Mouse (Mus musculus): Measurements from ENCODE around the gene Lzts2. TPM values are rescaled to one million over a fixed set of nuclear protein-coding genes. Genes with fewer than 3 reads are reported as not detected.

The Lzts2 gene
- polyA plus RNA-seq, 1 experiment from 2014 or later, result 105 TPM

- Histone ChIP-seq H3K36me3 (peaks cover 74% of the 10 kb centered on the region), H3K4me2 (no peak overlapping the region), H3K4me3 (replicated peaks) (no peak overlapping the region), H3K4me1 (replicated peaks) (peaks cover 18% of the 10 kb centered on the region), H3K9me3 (no peaks in the 10 kb centered on the region), H3K27me3 (no peaks in the 10 kb centered on the region), H3K9ac (replicated peaks) (no peak overlapping the region), H3K27ac (no peak overlapping the region)
- no peak for ATAC-seq (ENCODE audit: insufficient number of reproducible peaks, insufficient read depth, low FRiP score, low TSS enrichment, low read depth)
- WGBS, result 85% methylated on average over 7 of the region's 7 CpGs
Measured at GRCm38 (mm10) chr19:45003740-45004516, 10.3 kb upstream of the Lzts2 start.

GRCm38 (mm10) chr19:45005444-45005843 is 8.8 kb upstream of the Lzts2 start, which contains the start of gene Twnk:
TSS of gene Twnk (plus strand) at chr19:45005663.
- Histone ChIP-seq H3K27me3 (no peaks in the 10 kb centered on the region), H3K9me3 (no peaks in the 10 kb centered on the region), H3K36me3 (peaks cover 71% of the 10 kb centered on the region), H3K4me1 (replicated peaks) (peaks cover 21% of the 10 kb centered on the region), H3K9ac (replicated peaks) (peak within 1 kb of the TSS; percentile 76), H3K27ac (peak within 1 kb of the TSS; percentile 75), H3K4me2 (peak within 1 kb of the TSS; percentile 97), H3K4me3 (replicated peaks) (peak within 1 kb of the TSS; percentile 72)
- WGBS, result 13% methylated on average over 16 of the region's 16 CpGs
- ATAC-seq (ENCODE audit: insufficient number of reproducible peaks, insufficient read depth, low FRiP score, low TSS enrichment, low read depth), result no peak

GRCm38 (mm10) chr19:45005957-45006712 is 8.1 kb upstream of the Lzts2 start, which contains the start of gene Mrpl43:
TSS of gene Mrpl43 (minus strand) at chr19:45006442.
- Histone ChIP-seq H3K9me3 (no peaks in the 10 kb centered on the region), H3K27ac (peak within 1 kb of the TSS; percentile 75), H3K4me3 (replicated peaks) (peak within 1 kb of the TSS; percentile 72), H3K27me3 (no peaks in the 10 kb centered on the region), H3K36me3 (peaks cover 71% of the 10 kb centered on the region), H3K4me1 (replicated peaks) (peaks cover 21% of the 10 kb centered on the region), H3K9ac (replicated peaks) (peak within 1 kb of the TSS; percentile 76), H3K4me2 (peak within 1 kb of the TSS; percentile 97)
- ATAC-seq (ENCODE audit: insufficient number of reproducible peaks, insufficient read depth, low FRiP score, low TSS enrichment, low read depth), result peak; percentile 89
- under 1% methylated on average over 82 of the region's 82 CpGs for WGBS

GRCm38 (mm10) chr19:45007021-45007420 is 7.2 kb upstream of the Lzts2 start:
- H3K36me3 ChIP-seq, result peaks cover 71% of the 10 kb centered on the region
- H3K4me3 ChIP-seq (replicated peaks), result peak overlapping the region; percentile 72
- H3K9ac ChIP-seq (replicated peaks), result peak overlapping the region; percentile 76
- WGBS, result 49% methylated on average over 17 of the region's 17 CpGs
- peak overlapping the region; percentile 97 for H3K4me2 ChIP-seq
- peaks cover 21% of the 10 kb centered on the region for H3K4me1 ChIP-seq (replicated peaks)
- H3K27ac ChIP-seq, result peak overlapping the region; percentile 75
- ATAC-seq (ENCODE audit: insufficient number of reproducible peaks, insufficient read depth, low FRiP score, low TSS enrichment, low read depth), result no peak
- no peaks in the 10 kb centered on the region for H3K9me3 ChIP-seq
- no peaks in the 10 kb centered on the region for H3K27me3 ChIP-seq

GRCm38 (mm10) chr19:45007425-45008191 is 6.6 kb upstream of the Lzts2 start:
- 91% methylated on average over 20 of the region's 20 CpGs for WGBS
- Histone ChIP-seq H3K9ac (replicated peaks) (peak overlapping the region; percentile 76; the same call in 1 of the 2 replicates), H3K4me1 (replicated peaks) (peaks cover 26% of the 10 kb centered on the region), H3K4me2 (peak overlapping the region; percentile 97), H3K36me3 (peaks cover 67% of the 10 kb centered on the region), H3K9me3 (no peaks in the 10 kb centered on the region), H3K27ac (no peak overlapping the region), H3K27me3 (no peaks in the 10 kb centered on the region), H3K4me3 (replicated peaks) (peak overlapping the region; percentile 72)
- ATAC-seq (ENCODE audit: insufficient number of reproducible peaks, insufficient read depth, low FRiP score, low TSS enrichment, low read depth), result no peak

GRCm38 (mm10) chr19:45010646-45011045 is 3.6 kb upstream of the Lzts2 start:
- WGBS, result 89% methylated on average over 4 of the region's 4 CpGs
- H3K27ac ChIP-seq, result no peak overlapping the region
- no peak overlapping the region for H3K4me3 ChIP-seq (replicated peaks)
- H3K36me3 ChIP-seq, result peaks cover 41% of the 10 kb centered on the region
- H3K27me3 ChIP-seq, result no peaks in the 10 kb centered on the region
- no peak overlapping the region for H3K9ac ChIP-seq (replicated peaks)
- no peaks in the 10 kb centered on the region for H3K9me3 ChIP-seq
- H3K4me1 ChIP-seq (replicated peaks), result peaks cover 42% of the 10 kb centered on the region
- H3K4me2 ChIP-seq, result no peak overlapping the region
- no peak for ATAC-seq (ENCODE audit: insufficient number of reproducible peaks, insufficient read depth, low FRiP score, low TSS enrichment, low read depth)

GRCm38 (mm10) chr19:45012219-45012618 is 2.0 kb upstream of the Lzts2 start:
- Histone ChIP-seq H3K4me3 (replicated peaks) (no peak overlapping the region), H3K27me3 (no peaks in the 10 kb centered on the region), H3K9me3 (no peaks in the 10 kb centered on the region), H3K4me1 (replicated peaks) (peaks cover 52% of the 10 kb centered on the region), H3K4me2 (0 out of 2 replicates have a peak overlapping the region, but pooled peaks have one; percentile 10), H3K9ac (replicated peaks) (no peak overlapping the region; the same call in 1 of the 2 replicates), H3K27ac (peak overlapping the region; percentile 98), H3K36me3 (peaks cover 41% of the 10 kb centered on the region)
- 70% methylated on average over 8 of the region's 8 CpGs for WGBS
- no peak for ATAC-seq (ENCODE audit: insufficient number of reproducible peaks, insufficient read depth, low FRiP score, low TSS enrichment, low read depth)

GRCm38 (mm10) chr19:45012636-45013035 is 1.6 kb upstream of the Lzts2 start:
- Histone ChIP-seq H3K27me3 (no peaks in the 10 kb centered on the region), H3K4me3 (replicated peaks) (no peak overlapping the region), H3K4me1 (replicated peaks) (peaks cover 48% of the 10 kb centered on the region), H3K27ac (peak overlapping the region; percentile 98), H3K9ac (replicated peaks) (no peak overlapping the region; the same call in 1 of the 2 replicates), H3K36me3 (peaks cover 41% of the 10 kb centered on the region), H3K9me3 (no peaks in the 10 kb centered on the region), H3K4me2 (0 out of 2 replicates have a peak overlapping the region, but pooled peaks have one; percentile 10)
- ATAC-seq (ENCODE audit: insufficient number of reproducible peaks, insufficient read depth, low FRiP score, low TSS enrichment, low read depth), result no peak
- 35% methylated on average over 6 of the region's 6 CpGs for WGBS

GRCm38 (mm10) chr19:45013581-45014225 is 511 bp upstream of the Lzts2 start:
- Histone ChIP-seq H3K4me2 (peak overlapping the region; percentile 83), H3K4me1 (replicated peaks) (peaks cover 49% of the 10 kb centered on the region)

GRCm38 (mm10) chr19:45014981-45015402 is 778 bp downstream of the Lzts2 start:
- Histone ChIP-seq H3K4me3 (replicated peaks) (peak overlapping the region; percentile 75), H3K9ac (replicated peaks) (peak overlapping the region; percentile 93), H3K27me3 (no peaks in the 10 kb centered on the region), H3K27ac (peak overlapping the region; percentile 98), H3K4me2 (peak overlapping the region; percentile 83), H3K4me1 (replicated peaks) (peaks cover 59% of the 10 kb centered on the region), H3K36me3 (peaks cover 22% of the 10 kb centered on the region), H3K9me3 (no peaks in the 10 kb centered on the region)
- WGBS, result under 1% methylated on average over 25 of the region's 25 CpGs
- ATAC-seq (ENCODE audit: insufficient number of reproducible peaks, insufficient read depth, low FRiP score, low TSS enrichment, low read depth), result peak; percentile 5; the same call in 1 of the 2 replicates

More at GRCm38 (mm10) chr19:45013581-45014225, 511 bp upstream of the Lzts2 start:
- Histone ChIP-seq H3K36me3 (peaks cover 32% of the 10 kb centered on the region), H3K9me3 (no peaks in the 10 kb centered on the region), H3K27me3 (no peaks in the 10 kb centered on the region), H3K4me3 (replicated peaks) (peak overlapping the region; percentile 75; the same call in 1 of the 2 replicates), H3K9ac (replicated peaks) (peak overlapping the region; percentile 42; the same call in 1 of the 2 replicates), H3K27ac (peak overlapping the region; percentile 98)
- WGBS, result 35% methylated on average over 6 of the region's 6 CpGs
- no peak for ATAC-seq (ENCODE audit: insufficient number of reproducible peaks, insufficient read depth, low FRiP score, low TSS enrichment, low read depth)

Measured in limb, embryonic 12.5 days (tissue).